Mouse (Mus musculus) CD4-positive, CD25-positive, alpha-beta regulatory T cell, adult 4 months (primary cell): Measurements from ENCODE around the gene Vmo1. TPM values are rescaled to one million over a fixed set of nuclear protein-coding genes. Genes with fewer than 3 reads are reported as not detected.

Experiments
- ATAC-seq: one replicate; pipeline ENCODE4 v1.8.0; 2017
- polyA plus RNA-seq, 2 experiments: library from polyadenylated mRNA; unstranded; fragments of 100-300 nt; shearing (Covaris generic); gene quantifications; one replicate each; pipeline ENCODE4 v1.2.1; 2017

Vmo1 gene
- polyA plus RNA-seq, 2 experiments from 2014 or later = not detected

- no peak for ATAC-seq
These were observed 46.4 kb downstream of the Vmo1 start for GRCm38 (mm10) chr11:70467902-70468619.

DNA sequence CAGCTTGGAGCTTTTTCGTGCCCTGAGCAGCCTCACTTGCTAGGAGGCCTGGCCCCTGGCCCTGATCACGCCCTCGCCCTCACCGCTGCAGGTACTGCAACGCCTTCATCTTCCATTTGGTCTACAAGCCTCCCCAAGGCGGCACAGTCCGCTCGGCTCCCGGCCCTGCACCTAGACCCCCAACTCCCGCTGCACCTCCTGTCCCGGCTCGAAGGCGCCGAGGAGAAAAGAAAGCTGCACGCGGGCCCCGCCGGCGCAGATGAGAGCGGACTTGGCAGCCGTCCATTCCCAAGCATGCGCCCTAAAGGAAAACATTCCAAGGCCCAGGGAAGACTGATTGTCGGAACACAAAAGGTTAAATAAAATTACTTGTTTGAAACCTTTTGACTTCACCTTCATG is 48.6 kb downstream of the Vmo1 start:
- no peak for ATAC-seq

- ATAC-seq = no peak
These were observed 49.2 kb downstream of the Vmo1 start for GRCm38 (mm10) chr11:70465211-70465610.

DNA sequence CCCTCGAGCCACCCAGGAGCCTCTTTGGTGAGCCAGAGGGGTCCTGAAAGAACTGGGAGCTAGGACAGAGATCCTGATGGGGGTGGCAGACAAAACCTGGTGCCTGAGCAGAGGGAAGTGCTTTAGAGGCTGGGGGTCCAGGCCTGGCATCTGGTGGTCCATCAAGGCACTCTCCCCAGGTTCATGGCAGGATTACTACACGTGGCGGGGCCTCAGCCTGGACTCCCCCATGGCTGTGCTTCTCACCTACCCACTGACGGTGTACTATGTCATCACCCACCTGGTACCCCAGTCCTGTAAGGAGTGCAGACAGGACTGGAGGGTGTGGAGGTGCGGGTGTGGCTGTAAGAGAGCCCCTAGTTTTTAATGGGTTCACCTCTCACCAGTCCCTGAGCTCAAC is 50.4 kb downstream of the Vmo1 start:
- no peak for ATAC-seq

Other genes with a start within 250 kb of the Vmo1 start
- gene Alox12e, start 192.0 kb downstream of the Vmo1 start, polyA plus RNA-seq = not detected
- not detected for gene Alox15, start 162.6 kb downstream of the Vmo1 start, polyA plus RNA-seq
- 1 to 10 TPM; 4.4 to 7.7 TPM for gene Pelp1, start 104.6 kb downstream of the Vmo1 start, polyA plus RNA-seq
- 10 to 100 TPM; 47.0 to 64.1 TPM for gene Arrb2, start 82.0 kb downstream of the Vmo1 start, polyA plus RNA-seq
- gene Med11, start 62.7 kb downstream of the Vmo1 start, polyA plus RNA-seq = 10 to 100 TPM; 84.3 to 85.7 TPM
- not detected for gene Zmynd15, start 55.2 kb downstream of the Vmo1 start, polyA plus RNA-seq
- gene Cxcl16, start 54.6 kb downstream of the Vmo1 start, polyA plus RNA-seq = under 1 TPM; 0.43 to 0.87 TPM
- 1 to 10 TPM in 1 of 2 experiments, under 1 TPM in 1; 1.00 to 2.5 TPM for gene Tm4sf5, start 9.4 kb downstream of the Vmo1 start, polyA plus RNA-seq
- not detected for gene Gltpd2, start 4.6 kb upstream of the Vmo1 start, polyA plus RNA-seq
- 100 to 1,000 TPM; 378 to 439 TPM for gene Psmb6, start 10.8 kb upstream of the Vmo1 start, polyA plus RNA-seq
- gene Gm40193, start 18.3 kb upstream of the Vmo1 start, polyA plus RNA-seq = not detected
- 1 to 10 TPM; 2.7 to 3.9 TPM for gene Pld2, start 25.4 kb upstream of the Vmo1 start, polyA plus RNA-seq
- 1 to 10 TPM; 5.6 to 8.4 TPM for gene Mink1, start 48.3 kb upstream of the Vmo1 start, polyA plus RNA-seq
- under 1 TPM in 1 of 2 experiments, not detected in 1; 0.71 TPM for gene 4930544D05Rik, start 101.2 kb upstream of the Vmo1 start, polyA plus RNA-seq
- gene Chrne, start 104.6 kb upstream of the Vmo1 start, polyA plus RNA-seq = 1 to 10 TPM; 1.4 to 2.1 TPM
- gene Gp1ba, start 124.5 kb upstream of the Vmo1 start, polyA plus RNA-seq = under 1 TPM; 0.39 to 0.43 TPM
- gene Rnf167, start 132.6 kb upstream of the Vmo1 start, polyA plus RNA-seq = 100 to 1,000 TPM; 389 to 496 TPM
- gene Slc25a11, start 132.9 kb upstream of the Vmo1 start, polyA plus RNA-seq = 100 to 1,000 TPM in 1 of 2 experiments, 10 to 100 TPM in 1; 84.0 to 102 TPM
- 1,000 to 10,000 TPM; 2,750 to 3,189 TPM for gene Pfn1, start 140.0 kb upstream of the Vmo1 start, polyA plus RNA-seq
- 10 to 100 TPM; 32.6 to 32.7 TPM for gene Eno3, start 142.6 kb upstream of the Vmo1 start, polyA plus RNA-seq
- 100 to 1,000 TPM; 126 to 132 TPM for gene Spag7, start 154.8 kb upstream of the Vmo1 start, polyA plus RNA-seq
- gene Camta2, start 173.5 kb upstream of the Vmo1 start, polyA plus RNA-seq = 10 to 100 TPM; 12.2 to 15.8 TPM
- 1 to 10 TPM in 1 of 2 experiments, under 1 TPM in 1; 0.30 to 1.2 TPM for gene Inca1, start 185.5 kb upstream of the Vmo1 start, polyA plus RNA-seq
- 1 to 10 TPM; 1.0 to 1.1 TPM for gene Kif1c, start 185.9 kb upstream of the Vmo1 start, polyA plus RNA-seq
- gene Zfp3, start 249.6 kb upstream of the Vmo1 start, polyA plus RNA-seq = 1 to 10 TPM; 4.0 to 5.3 TPM